Mouse (Mus musculus) hindbrain, postnatal 0 days (tissue): ENCODE results near the gene Foxf1. TPM values are rescaled to one million over a fixed set of nuclear protein-coding genes. Genes with fewer than 3 reads are reported as not detected.

Experiments used
- ATAC-seq: fragments of 200-750 bp; cut with Nextera tagmentation; 2 replicates; pipeline ENCODE4 v1.8.0; 2017; ENCODE audit warnings: mild to moderate bottlenecking, moderate TSS enrichment, moderate library complexity
- DNase-seq: peaks from one replicate; pipeline ENCODE4 v3.0.0-alpha.2; 2015; ENCODE audit warnings: low spot score
- H3K27ac ChIP-seq: fragments of 300-500 bp; sonication (generic); 2 replicates; pipeline ENCODE4 v1.5.1; 2014; ENCODE audit warnings: mild to moderate bottlenecking
- H3K27me3 ChIP-seq: fragments of 300-500 bp; sonication (generic); 2 replicates; pipeline ENCODE4 v1.6.1; 2014; ENCODE audit warnings: low read length, mixed read lengths; ENCODE audit not compliant: insufficient read depth
- H3K36me3 ChIP-seq: fragments of 300-500 bp; sonication (generic); 2 replicates; pipeline ENCODE4 v1.6.1; 2014; ENCODE audit warnings: low read length, mixed read lengths; ENCODE audit not compliant: insufficient read depth
- H3K4me1 ChIP-seq: fragments of 300-500 bp; sonication (generic); 2 replicates; pipeline ENCODE4 v1.6.1; 2014; ENCODE audit warnings: antibody characterized with exemption, low read length, mixed read lengths; ENCODE audit not compliant: insufficient read depth
- H3K4me2 ChIP-seq: fragments of 300-500 bp; sonication (generic); 2 replicates; pipeline ENCODE4 v1.6.1; 2014; ENCODE audit warnings: low read depth, mild to moderate bottlenecking, low read length, moderate library complexity, mixed read lengths
- H3K4me3 ChIP-seq: fragments of 300-500 bp; sonication (generic); 2 replicates; pipeline ENCODE4 v1.5.1; 2014; ENCODE audit warnings: low read length
- H3K9ac ChIP-seq: fragments of 300-500 bp; sonication (generic); replicated peaks from 2 replicates; pipeline ENCODE4 v1.6.1; 2014; ENCODE audit warnings: mild to moderate bottlenecking, low read length, moderate library complexity, mixed read lengths
- H3K9me3 ChIP-seq: fragments of 300-500 bp; sonication (generic); 2 replicates; pipeline ENCODE4 v1.6.1; 2016; ENCODE audit warnings: low read length, mixed read lengths
- CTCF ChIP-seq: IDR thresholded peaks from 2 replicates; pipeline ENCODE4 v1.5.1; 2016; ENCODE audit warnings: antibody characterized with exemption, control low read depth, low read depth
- WGBS: fragments of 180-500 bp; shearing (Covaris S2); extraction: QIAGEN DNeasy Blood & Tissue Kit; methylation state at CpG from one replicate; pipeline ENCODE4 v1.1.7; 2014; 5-methylcytosine and 5-hydroxymethylcytosine counted together
- polyA plus RNA-seq: library from polyadenylated mRNA; unstranded; fragments of >200 nt; fragmentation: Nextera tagmentation; extraction: Ambion mirVana; gene quantifications from 2 replicates; pipeline ENCODE4 v1.2.1, GENCODE M21; 2015
- total RNA-seq: library from RNA; depleted of rRNA; stranded (reverse); fragments of >200 nt; gene quantifications from 2 replicates; pipeline ENCODE4 v1.2.3, GENCODE M21; 2014

Gene Foxf1
- total and polyA plus RNA-seq, 2 experiments from 2014 or later: 1.4 to 1.9 TPM

DNA sequence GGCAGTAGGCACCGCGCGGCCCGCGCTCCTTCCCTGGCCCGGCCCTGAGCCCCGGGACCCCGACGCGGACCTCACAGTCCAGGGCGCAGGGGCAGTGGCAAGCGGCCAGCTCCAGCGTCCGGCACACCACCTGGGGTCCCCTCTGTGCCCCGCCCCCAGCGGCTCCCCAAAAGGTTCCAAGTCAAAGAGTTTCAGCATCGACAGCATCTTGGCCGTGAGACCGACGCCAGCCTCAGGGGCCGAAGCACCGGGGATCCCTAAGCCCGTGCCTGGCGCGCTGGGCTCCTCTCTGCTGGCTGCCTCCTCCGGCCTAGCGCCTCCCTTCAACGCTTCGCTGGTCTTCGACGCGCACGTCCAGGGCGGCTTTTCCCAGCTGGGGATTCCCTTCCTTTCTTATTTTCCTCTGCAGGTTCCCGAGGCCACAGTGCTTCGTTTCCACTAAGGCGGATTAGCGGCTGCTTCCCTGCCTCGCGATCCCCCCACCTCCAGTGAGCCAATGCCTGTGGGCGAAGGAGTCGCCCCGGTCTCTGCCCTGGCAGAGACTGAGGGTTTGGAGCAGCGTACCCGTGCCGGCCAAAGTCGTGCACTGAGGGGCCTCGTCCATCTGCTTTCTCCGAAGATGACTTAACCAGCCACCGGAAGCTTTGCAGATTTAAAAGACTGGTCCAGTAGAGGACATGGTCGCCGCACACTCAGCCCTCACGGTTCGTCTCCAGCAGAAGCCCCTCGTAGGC, 44.5 kb downstream of the Foxf1 start:
- Histone ChIP-seq H3K27ac (no peak overlapping the region), H3K4me1 (peaks cover 3% of the 10 kb centered on the region; the same call in 1 of the 2 replicates), H3K4me3 (peak overlapping the region; percentile 2), H3K9ac (no peak overlapping the region), H3K4me2 (peak overlapping the region; percentile 41), H3K9me3 (no peaks in the 10 kb centered on the region), H3K27me3 (peaks cover 86% of the 10 kb centered on the region), H3K36me3 (no peaks in the 10 kb centered on the region)
- no peak for ATAC-seq
- WGBS: 4% methylated on average over 55 of the region's 55 CpGs
- TF ChIP-seq CTCF: no peak
- DNase-seq: no peak

DNA sequence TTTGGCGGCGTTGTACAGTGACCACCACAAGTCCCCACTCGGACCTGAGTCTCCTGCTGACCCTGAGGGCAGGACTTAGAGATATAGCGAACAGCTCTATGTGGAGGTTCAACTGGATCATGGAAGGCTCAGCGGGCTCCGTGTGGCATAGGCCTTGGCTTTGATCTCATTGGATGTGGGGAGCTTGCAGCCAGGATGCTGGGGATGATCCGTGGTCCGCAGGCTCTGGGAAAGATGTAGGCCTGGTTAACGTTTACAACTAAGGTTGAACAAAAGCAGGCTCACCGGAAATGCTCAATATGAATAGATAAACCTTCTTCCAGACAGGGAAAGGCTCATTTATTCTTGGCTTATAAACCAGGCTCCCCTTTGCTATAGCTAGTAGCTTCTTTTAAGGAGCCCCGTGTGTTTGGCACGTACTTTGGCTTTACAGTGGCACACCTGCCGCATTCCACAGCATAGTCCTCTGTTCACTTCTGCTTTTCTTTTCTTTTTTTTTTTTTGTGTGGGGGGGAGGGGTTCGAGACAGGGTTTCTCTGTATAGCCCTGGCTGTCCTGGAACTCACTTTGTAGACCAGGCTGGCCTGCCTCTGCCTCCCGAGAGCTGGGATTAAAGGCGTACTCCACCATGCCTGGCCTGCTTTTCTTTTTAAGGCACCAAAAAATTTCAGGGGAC, 45.2 kb downstream of the Foxf1 start:
- Histone ChIP-seq H3K4me1 (peaks cover 3% of the 10 kb centered on the region; the same call in 1 of the 2 replicates), H3K9ac (no peak overlapping the region), H3K4me2 (no peak overlapping the region; the same call in 1 of the 2 replicates), H3K4me3 (no peak overlapping the region), H3K36me3 (no peaks in the 10 kb centered on the region), H3K27ac (no peak overlapping the region), H3K9me3 (no peaks in the 10 kb centered on the region), H3K27me3 (peaks cover 80% of the 10 kb centered on the region)
- ATAC-seq (no peak), DNase-seq (no peak)
- 22% methylated on average over 16 of the region's 16 CpGs for WGBS
- TF ChIP-seq CTCF: no peak

DNA sequence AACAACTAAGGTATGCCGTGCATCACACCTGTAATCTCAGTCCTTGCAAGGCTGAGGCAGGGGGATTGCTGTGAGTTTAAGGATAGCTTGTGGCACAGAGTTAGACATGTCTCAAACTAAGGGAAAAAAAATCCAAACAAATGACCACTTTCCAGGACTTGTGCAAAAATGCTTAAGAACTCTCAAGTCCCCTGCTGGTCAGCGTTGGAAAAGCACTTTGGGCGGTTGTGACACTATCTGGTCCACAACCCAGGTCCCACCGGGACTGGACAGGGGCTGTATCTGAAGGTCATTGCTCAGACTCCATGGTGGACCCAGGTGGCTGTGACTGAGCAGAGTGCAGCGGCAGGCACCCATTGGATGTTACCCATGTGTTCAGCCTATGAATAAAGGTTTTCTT, 46.3 kb downstream of the Foxf1 start:
- Histone ChIP-seq H3K4me2 (no peak overlapping the region), H3K9ac (no peak overlapping the region), H3K27me3 (peaks cover 70% of the 10 kb centered on the region), H3K4me1 (peaks cover 3% of the 10 kb centered on the region; the same call in 1 of the 2 replicates), H3K27ac (no peak overlapping the region), H3K4me3 (no peak overlapping the region), H3K9me3 (no peaks in the 10 kb centered on the region), H3K36me3 (no peaks in the 10 kb centered on the region)
- ATAC-seq (no peak), DNase-seq (peak; percentile 52)
- 34% methylated on average over 5 of the region's 5 CpGs for WGBS
- peak; percentile 72 for TF ChIP-seq CTCF

DNA sequence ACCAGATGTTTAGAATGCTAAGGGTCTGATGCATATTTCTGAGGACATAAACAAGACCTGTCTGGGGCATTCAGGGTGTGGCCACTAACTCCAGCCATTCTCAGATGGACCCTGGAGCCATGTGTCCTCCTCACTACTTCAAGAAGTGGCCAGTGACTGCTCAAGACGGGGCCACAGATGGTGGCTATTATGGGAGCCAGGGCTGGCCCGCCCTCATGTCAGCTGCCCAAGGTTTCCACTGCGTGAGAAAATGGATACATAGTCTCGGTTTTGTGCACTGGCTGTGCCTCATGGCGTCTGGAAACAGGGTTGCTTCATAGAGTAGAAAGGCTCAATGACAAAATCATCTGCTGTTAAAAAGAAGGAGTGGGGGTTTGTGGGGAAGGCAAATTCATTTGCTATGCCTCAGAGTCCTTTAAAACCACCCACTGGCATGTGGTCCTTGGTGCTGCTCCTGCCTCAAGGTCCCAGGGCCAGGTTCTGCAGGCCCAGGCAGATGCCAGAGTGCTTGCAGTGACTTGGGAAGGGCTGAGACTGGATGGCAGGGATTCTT, 48.9 kb downstream of the Foxf1 start:
- ATAC-seq: no peak
- Histone ChIP-seq H3K4me2 (no peak overlapping the region), H3K27me3 (peaks cover 45% of the 10 kb centered on the region), H3K27ac (no peak overlapping the region), H3K4me1 (no peaks in the 10 kb centered on the region; the same call in 1 of the 2 replicates), H3K9ac (no peak overlapping the region), H3K9me3 (no peaks in the 10 kb centered on the region), H3K4me3 (no peak overlapping the region), H3K36me3 (no peaks in the 10 kb centered on the region)
- no peak for TF ChIP-seq CTCF
- DNase-seq: no peak
- 66% methylated on average over 5 of the region's 5 CpGs for WGBS

DNA sequence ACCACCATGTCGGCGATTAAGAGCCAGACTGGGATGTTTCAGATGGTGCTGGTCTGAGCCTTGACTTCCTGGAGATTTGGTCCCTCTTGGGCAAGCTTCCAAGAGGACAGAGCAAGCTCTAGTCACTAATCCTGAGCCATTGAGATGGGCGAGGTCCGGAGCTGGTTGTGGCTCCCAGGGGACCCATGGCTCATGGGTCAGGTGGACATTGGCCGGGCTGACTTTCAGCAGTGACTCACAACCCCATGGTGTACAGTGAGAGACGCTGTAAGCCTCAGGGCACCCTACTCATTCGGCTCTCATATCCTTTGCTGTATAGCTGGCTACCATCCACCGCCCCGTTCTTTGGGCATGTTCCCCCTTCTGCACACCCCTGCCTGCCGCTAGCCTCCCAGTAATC, 49.9 kb downstream of the Foxf1 start:
- H3K9ac ChIP-seq: no peak overlapping the region
- no peak overlapping the region for H3K4me3 ChIP-seq
- H3K4me1 ChIP-seq: no peaks in the 10 kb centered on the region
- no peak overlapping the region for H3K4me2 ChIP-seq
- TF ChIP-seq CTCF: no peak
- 87% methylated on average over 10 of the region's 10 CpGs for WGBS
- ATAC-seq: no peak
- no peaks in the 10 kb centered on the region for H3K36me3 ChIP-seq
- no peaks in the 10 kb centered on the region for H3K9me3 ChIP-seq
- no peak for DNase-seq
- H3K27ac ChIP-seq: no peak overlapping the region
- peaks cover 35% of the 10 kb centered on the region for H3K27me3 ChIP-seq

DNA sequence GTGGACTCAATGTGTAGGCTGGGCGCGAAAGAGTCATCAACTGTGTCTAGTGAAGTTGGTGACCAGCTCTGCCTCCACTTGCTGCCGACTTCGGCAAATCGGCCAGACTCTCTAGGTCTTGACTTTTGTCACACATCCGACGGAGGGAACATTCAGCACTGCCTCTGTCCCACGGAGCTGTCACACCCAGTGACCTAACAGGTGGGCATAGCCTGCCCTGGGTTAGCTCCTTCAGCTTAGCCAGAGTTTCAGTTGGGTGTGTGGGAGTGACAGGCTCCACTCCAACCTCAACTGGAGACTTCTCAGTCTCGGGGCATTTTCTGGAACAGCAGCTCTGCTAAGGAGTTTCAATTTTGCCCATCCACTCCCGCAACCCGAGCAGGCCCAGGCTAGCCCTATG, 50.3 kb downstream of the Foxf1 start:
- no peak overlapping the region for H3K27ac ChIP-seq
- H3K36me3 ChIP-seq: no peaks in the 10 kb centered on the region
- no peak overlapping the region for H3K4me3 ChIP-seq
- 89% methylated on average over 11 of the region's 11 CpGs for WGBS
- no peaks in the 10 kb centered on the region for H3K4me1 ChIP-seq
- DNase-seq (no peak), ATAC-seq (no peak)
- no peak overlapping the region for H3K9ac ChIP-seq
- H3K27me3 ChIP-seq: peaks cover 30% of the 10 kb centered on the region
- TF ChIP-seq CTCF: no peak
- no peak overlapping the region for H3K4me2 ChIP-seq
- H3K9me3 ChIP-seq: no peaks in the 10 kb centered on the region
